Mouse (Mus musculus) neural tube, embryonic 12.5 days (tissue): ENCODE measurements at regions not wholly inside any gene's neighbourhood (a gene's known extent, or its start where the extent isn't known, plus 50 kb on each side); places are given as distances from the start of the nearest gene placed in this dataset.

Source experiments
- ATAC-seq: fragments of 200-750 bp; cut with Nextera tagmentation; 2 replicates; pipeline ENCODE4 v1.8.0; 2017; ENCODE audit warnings: low read depth, mild to moderate bottlenecking, moderate TSS enrichment, moderate library complexity; ENCODE audit not compliant: low FRiP score
- H3K27ac ChIP-seq: fragments of 300-500 bp; sonication (generic); 2 replicates; pipeline ENCODE4 v1.5.1; 2016
- H3K27me3 ChIP-seq: fragments of 300-500 bp; sonication (generic); replicated peaks from 2 replicates; pipeline ENCODE4 v1.6.1; 2016; ENCODE audit warnings: mild to moderate bottlenecking
- H3K36me3 ChIP-seq: fragments of 300-500 bp; sonication (generic); 2 replicates; pipeline ENCODE4 v1.6.1; 2016; ENCODE audit warnings: mild to moderate bottlenecking
- H3K4me1 ChIP-seq: fragments of 300-500 bp; sonication (generic); 2 replicates; pipeline ENCODE4 v1.6.1; 2016
- H3K4me2 ChIP-seq: fragments of 300-500 bp; sonication (generic); replicated peaks from 2 replicates; pipeline ENCODE4 v1.6.1; 2016; ENCODE audit warnings: mild to moderate bottlenecking
- H3K4me3 ChIP-seq: fragments of 300-500 bp; sonication (generic); 2 replicates; pipeline ENCODE4 v1.5.1; 2016
- H3K9ac ChIP-seq: fragments of 300-500 bp; sonication (generic); 2 replicates; pipeline ENCODE4 v1.6.1; 2016; ENCODE audit warnings: mild to moderate bottlenecking
- H3K9me3 ChIP-seq: fragments of 300-500 bp; sonication (generic); 2 replicates; pipeline ENCODE4 v1.6.1; 2016; ENCODE audit warnings: mild to moderate bottlenecking
- WGBS: fragments of 180-500 bp; shearing (Covaris S2); methylation state at CpG from one replicate; pipeline ENCODE4 v1.1.7; 2016; 5-methylcytosine and 5-hydroxymethylcytosine counted together

- no peak for ATAC-seq
- peaks cover 54% of the 10 kb centered on the region for H3K4me1 ChIP-seq
- no peak overlapping the region for H3K4me3 ChIP-seq
- no peak overlapping the region for H3K9ac ChIP-seq
- 27% methylated on average over 6 of the region's 6 CpGs for WGBS
- H3K27ac ChIP-seq: no peak overlapping the region
- H3K36me3 ChIP-seq: no peaks in the 10 kb centered on the region
- no peaks in the 10 kb centered on the region for H3K9me3 ChIP-seq
- no peaks in the 10 kb centered on the region for H3K27me3 ChIP-seq
- H3K4me2 ChIP-seq: peak overlapping the region; percentile 14
These were observed 143.0 kb downstream of the Sox4 start for GRCm38 (mm10) chr13:28810326-28811080.

GRCm38 (mm10) chr13:28805302-28805701 lies 148.2 kb downstream of the Sox4 start:
- Histone ChIP-seq H3K27ac (no peak overlapping the region), H3K4me1 (peaks cover 37% of the 10 kb centered on the region), H3K27me3 (no peaks in the 10 kb centered on the region), H3K9me3 (no peaks in the 10 kb centered on the region), H3K36me3 (no peaks in the 10 kb centered on the region), H3K4me2 (no peak overlapping the region), H3K9ac (no peak overlapping the region), H3K4me3 (no peak overlapping the region)
- ATAC-seq: no peak
- 71% methylated on average over 4 of the region's 4 CpGs for WGBS

- H3K4me1 ChIP-seq: peaks cover 28% of the 10 kb centered on the region
- no peak overlapping the region for H3K4me2 ChIP-seq
- H3K27ac ChIP-seq: no peak overlapping the region
- H3K9ac ChIP-seq: no peak overlapping the region
- H3K36me3 ChIP-seq: no peaks in the 10 kb centered on the region
- no peak overlapping the region for H3K4me3 ChIP-seq
- WGBS: 42% methylated on average over 8 of the region's 8 CpGs
- no peaks in the 10 kb centered on the region for H3K27me3 ChIP-seq
- no peaks in the 10 kb centered on the region for H3K9me3 ChIP-seq
- peak; percentile 48; the same call in 1 of the 2 replicates for ATAC-seq
These were observed 152.1 kb downstream of the Sox4 start for GRCm38 (mm10) chr13:28801210-28801954.

- no peaks in the 10 kb centered on the region for H3K36me3 ChIP-seq
- H3K9me3 ChIP-seq: no peaks in the 10 kb centered on the region
- WGBS: 29% methylated on average over 1 of the region's 1 CpGs
- H3K27me3 ChIP-seq: no peaks in the 10 kb centered on the region
- H3K4me1 ChIP-seq: peaks cover 21% of the 10 kb centered on the region
- H3K27ac ChIP-seq: no peak overlapping the region
- no peak overlapping the region for H3K9ac ChIP-seq
- no peak for ATAC-seq
- H3K4me2 ChIP-seq: no peak overlapping the region
- H3K4me3 ChIP-seq: no peak overlapping the region
These were observed 152.8 kb downstream of the Sox4 start for GRCm38 (mm10) chr13:28800676-28801075.

- H3K9ac ChIP-seq: no peak overlapping the region
- no peaks in the 10 kb centered on the region for H3K36me3 ChIP-seq
- H3K9me3 ChIP-seq: no peaks in the 10 kb centered on the region
- H3K27ac ChIP-seq: no peak overlapping the region
- peaks cover 27% of the 10 kb centered on the region for H3K4me1 ChIP-seq
- 88% methylated on average over 1 of the region's 1 CpGs for WGBS
- no peak overlapping the region for H3K4me3 ChIP-seq
- H3K4me2 ChIP-seq: no peak overlapping the region
- H3K27me3 ChIP-seq: no peaks in the 10 kb centered on the region
- ATAC-seq: no peak
These were observed 154.0 kb downstream of the Sox4 start for GRCm38 (mm10) chr13:28799474-28799873.

- H3K4me2 ChIP-seq: no peak overlapping the region
- H3K4me1 ChIP-seq: peaks cover 42% of the 10 kb centered on the region
- no peak for ATAC-seq
- H3K9ac ChIP-seq: no peak overlapping the region
- H3K27me3 ChIP-seq: no peaks in the 10 kb centered on the region
- no peaks in the 10 kb centered on the region for H3K36me3 ChIP-seq
- no peak overlapping the region for H3K4me3 ChIP-seq
- H3K27ac ChIP-seq: no peak overlapping the region
- no peaks in the 10 kb centered on the region for H3K9me3 ChIP-seq
- WGBS: 74% methylated on average over 8 of the region's 8 CpGs
These were observed 155.7 kb downstream of the Sox4 start for GRCm38 (mm10) chr13:28797617-28798475.

- no peaks in the 10 kb centered on the region for H3K27me3 ChIP-seq
- no peaks in the 10 kb centered on the region for H3K9me3 ChIP-seq
- H3K4me3 ChIP-seq: no peak overlapping the region
- ATAC-seq: no peak
- H3K4me1 ChIP-seq: peaks cover 52% of the 10 kb centered on the region
- WGBS: 36% methylated on average over 7 of the region's 7 CpGs
- no peak overlapping the region for H3K27ac ChIP-seq
- no peaks in the 10 kb centered on the region for H3K36me3 ChIP-seq
- no peak overlapping the region for H3K4me2 ChIP-seq
- H3K9ac ChIP-seq: no peak overlapping the region
These were observed 158.2 kb downstream of the Sox4 start for GRCm38 (mm10) chr13:28795274-28795673.

GRCm38 (mm10) chr13:28794547-28794946 lies 159.0 kb downstream of the Sox4 start:
- Histone ChIP-seq H3K4me3 (no peak overlapping the region), H3K4me1 (peaks cover 52% of the 10 kb centered on the region), H3K9ac (no peak overlapping the region), H3K9me3 (no peaks in the 10 kb centered on the region), H3K27me3 (no peaks in the 10 kb centered on the region), H3K4me2 (no peak overlapping the region), H3K27ac (no peak overlapping the region), H3K36me3 (no peaks in the 10 kb centered on the region)
- ATAC-seq: no peak
- 71% methylated on average over 3 of the region's 3 CpGs for WGBS

- Histone ChIP-seq H3K9ac (no peak overlapping the region), H3K27me3 (no peaks in the 10 kb centered on the region), H3K36me3 (no peaks in the 10 kb centered on the region), H3K27ac (peak overlapping the region; percentile 75), H3K4me3 (no peak overlapping the region), H3K4me1 (peaks cover 52% of the 10 kb centered on the region), H3K4me2 (peak overlapping the region; percentile 35), H3K9me3 (no peaks in the 10 kb centered on the region)
- peak; percentile 64; the same call in 1 of the 2 replicates for ATAC-seq
- 10% methylated on average over 5 of the region's 5 CpGs for WGBS
These were observed 160.2 kb downstream of the Sox4 start for GRCm38 (mm10) chr13:28793166-28793935.

GRCm38 (mm10) chr13:28792461-28793165 lies 160.9 kb downstream of the Sox4 start:
- WGBS: 41% methylated on average over 12 of the region's 12 CpGs
- peak; percentile 27; the same call in 1 of the 2 replicates for ATAC-seq
- 0 out of 2 replicates have a peak overlapping the region, but pooled peaks have one; percentile 19 for H3K4me2 ChIP-seq

GRCm38 (mm10) chr13:28790381-28790780 lies 163.1 kb downstream of the Sox4 start:
- Histone ChIP-seq H3K4me3 (no peak overlapping the region), H3K9me3 (no peaks in the 10 kb centered on the region), H3K4me1 (peaks cover 56% of the 10 kb centered on the region), H3K27ac (no peak overlapping the region), H3K36me3 (no peaks in the 10 kb centered on the region), H3K4me2 (no peak overlapping the region), H3K27me3 (no peaks in the 10 kb centered on the region), H3K9ac (no peak overlapping the region)
- no peak for ATAC-seq
- WGBS: 39% methylated on average over 4 of the region's 4 CpGs

More at GRCm38 (mm10) chr13:28792461-28793165, 160.9 kb downstream of the Sox4 start:
- H3K27me3 ChIP-seq: no peaks in the 10 kb centered on the region
- no peaks in the 10 kb centered on the region for H3K36me3 ChIP-seq
- H3K9ac ChIP-seq: no peak overlapping the region
- no peaks in the 10 kb centered on the region for H3K9me3 ChIP-seq
- H3K27ac ChIP-seq: peak overlapping the region; percentile 6; the same call in 1 of the 2 replicates
- H3K4me1 ChIP-seq: peaks cover 53% of the 10 kb centered on the region
- H3K4me3 ChIP-seq: no peak overlapping the region
